Mouse (Mus musculus) right cerebral cortex, postnatal 4 days (tissue): ENCODE measurements around the gene Ubb.

Source experiments
- DNase-seq: peaks from one replicate; pipeline ENCODE4 v3.0.0-alpha.2; 2022

The Ubb gene

GRCm38 (mm10) chr11:62589391-62589790, 38.4 kb downstream of the Ubb start:
- DNase-seq = no peak

GRCm38 (mm10) chr11:62591026-62591425, 40.1 kb downstream of the Ubb start:
- DNase-seq = no peak

- DNase-seq = no peak
These were observed 41.1 kb downstream of the Ubb start for GRCm38 (mm10) chr11:62591904-62592575.

GRCm38 (mm10) chr11:62598571-62598970, 47.6 kb downstream of the Ubb start:
- no peak for DNase-seq

- DNase-seq = no peak
These were observed 51.0 kb downstream of the Ubb start for GRCm38 (mm10) chr11:62601732-62602618.
